Mouse (Mus musculus): ENCODE measurements around the gene Sqor. TPM values are rescaled to one million over a fixed set of nuclear protein-coding genes. Genes with fewer than 3 reads are reported as not detected.

Gene Sqor
- polyA plus RNA-seq, 1 experiment from 2014 or later, result 11.4 TPM

- POLR2A ChIA-PET, result no interaction called here
- in situ Hi-C loops (cut with MboI; ENCODE audit: low pct_unique_long_range_greater_than_20kb), result no loop called here
- peaks cover 18% of the 10 kb centered on the region for H3K27me3 ChIP-seq
- peak; percentile 69 for ATAC-seq
- peak; percentile 30 for DNase-seq (ENCODE audit: low read depth, low spot score)
- peak; percentile 92 for TF ChIP-seq CTCF (IDR thresholded peaks at IDR 0.05)
- CTCF ChIA-PET, result interaction anchor here (0.8 to 1.5 kb wide), 6 partner anchors 9 to 44 kb away, joined by 3 to 4 read pairs (median 3); no protein-coding TSS in a partner anchor
These were observed 60.6 kb downstream of the Sqor start for GRCm38 (mm10) chr2:122825406-122826236.

GRCm38 (mm10) chr2:122826302-122826701, 61.3 kb downstream of the Sqor start:
- POLR2A ChIA-PET, result no interaction called here
- in situ Hi-C loops (cut with MboI; ENCODE audit: low pct_unique_long_range_greater_than_20kb), result no loop called here
- TF ChIP-seq CTCF (IDR thresholded peaks at IDR 0.05), result no peak
- H3K27me3 ChIP-seq, result peaks cover 18% of the 10 kb centered on the region
- CTCF ChIA-PET, result interaction anchor here (1.2 to 1.5 kb wide), 2 partner anchors 17 to 45 kb away, joined by 3 to 4 read pairs; no protein-coding TSS in a partner anchor
- DNase-seq (ENCODE audit: low read depth, low spot score) (no peak), ATAC-seq (no peak)

- TF ChIP-seq CTCF (IDR thresholded peaks at IDR 0.05), result no peak
- ChIA-PET CTCF (interaction anchor here (1.0 kb wide), 1 partner anchor 14 kb away, joined by 3 read pairs; no protein-coding TSS in a partner anchor), POLR2A (no interaction called here)
- no peak for DNase-seq (ENCODE audit: low read depth, low spot score)
- ATAC-seq, result no peak
- in situ Hi-C loops (cut with MboI; ENCODE audit: low pct_unique_long_range_greater_than_20kb), result no loop called here
- peaks cover 6% of the 10 kb centered on the region for H3K27me3 ChIP-seq
These were observed 89.6 kb downstream of the Sqor start for GRCm38 (mm10) chr2:122854636-122855035.

- DNase-seq (ENCODE audit: low read depth, low spot score) (no peak), ATAC-seq (no peak)
- CTCF ChIA-PET, result interaction anchor here (1.0 kb wide), 1 partner anchor 13 kb away, joined by 3 read pairs; no protein-coding TSS in a partner anchor
- in situ Hi-C loops (cut with MboI; ENCODE audit: low pct_unique_long_range_greater_than_20kb), result no loop called here
- no peak for TF ChIP-seq CTCF (IDR thresholded peaks at IDR 0.05)
- peaks cover 6% of the 10 kb centered on the region for H3K27me3 ChIP-seq
- POLR2A ChIA-PET, result no interaction called here
These were observed 90.3 kb downstream of the Sqor start for GRCm38 (mm10) chr2:122855354-122855753.

Other genes starting within 250 kb of the Sqor start
- 0.39 TPM for gene Gatm, start 153.9 kb upstream of the Sqor start, polyA plus RNA-seq (2021)
- 0.68 TPM for gene AA467197, start 128.3 kb upstream of the Sqor start, polyA plus RNA-seq (2021)
- gene Slc30a4, start 62.6 kb upstream of the Sqor start, polyA plus RNA-seq (2021), result 42.7 TPM
- gene Bloc1s6, start 26.7 kb upstream of the Sqor start, polyA plus RNA-seq (2021), result 29.3 TPM

All from Patski (cell line).